Mouse (Mus musculus) spleen, adult 2 months (tissue): ENCODE results near the gene Gm4969. TPM values are rescaled to one million over a fixed set of nuclear protein-coding genes. Genes with fewer than 3 reads are reported as not detected.

Source experiments
- DNase-seq, 2 experiments: peaks; one replicate each; pipeline versions ENCODE4 v3.0.0 to v3.0.0-alpha.2; 2012 to 2021; ENCODE audit warnings: low spot score in 2 of 2, low read depth in 1 of 2
- H3K27ac ChIP-seq: fragments of 200-500 bp; 2 replicates; pipeline ENCODE4 v1.5.1; 2012; ENCODE audit warnings: low read length, inconsistent platforms; ENCODE audit not compliant: insufficient read depth
- H3K27me3 ChIP-seq: fragments of 200-500 bp; 2 replicates; pipeline ENCODE4 v1.6.1; 2012; ENCODE audit warnings: mild to moderate bottlenecking, moderate library complexity, low read length, inconsistent platforms; ENCODE audit not compliant: control insufficient read depth, insufficient read depth
- H3K36me3 ChIP-seq: fragments of 200-500 bp; 2 replicates; pipeline ENCODE4 v1.6.1; 2012; ENCODE audit warnings: mild to moderate bottlenecking, low read length, inconsistent platforms; ENCODE audit not compliant: control insufficient read depth, insufficient read depth
- H3K4me1 ChIP-seq: fragments of 200-500 bp; 2 replicates; pipeline ENCODE4 v1.6.1; 2011; ENCODE audit warnings: inconsistent platforms; ENCODE audit not compliant: control insufficient read depth, insufficient read depth, insufficient read length
- H3K4me3 ChIP-seq: fragments of 200-500 bp; 2 replicates; pipeline ENCODE4 v1.5.1; 2011; ENCODE audit warnings: mild to moderate bottlenecking, inconsistent platforms; ENCODE audit not compliant: insufficient read depth, insufficient read length; ENCODE audit errors: extremely low read depth
- CTCF ChIP-seq: fragments of 200-500 bp; IDR thresholded peaks from 2 replicates; pipeline ENCODE4 v1.5.1; 2011; ENCODE audit warnings: mild to moderate bottlenecking, inconsistent platforms; ENCODE audit not compliant: insufficient read depth, insufficient read length, insufficient replicate concordance; ENCODE audit errors: extremely low read depth
- POLR2A ChIP-seq: fragments of 200-500 bp; IDR thresholded peaks from 2 replicates; pipeline ENCODE4 v1.6.1; 2011; ENCODE audit warnings: low read depth, low read length, inconsistent platforms
- WGBS: fragments of 180-500 bp; shearing (Covaris S2); methylation state at CpG from one replicate; pipeline ENCODE4 v1.1.7; 2018; 5-methylcytosine and 5-hydroxymethylcytosine counted together
- polyA plus RNA-seq: library from polyadenylated mRNA; depleted of rRNA; stranded (reverse); fragments of >200 nt; gene quantifications from 2 replicates; pipeline ENCODE4 v1.2.3, GENCODE M21; 2012; rRNA removed

Gm4969 gene
- polyA plus RNA-seq, 1 experiment: not detected

DNA sequence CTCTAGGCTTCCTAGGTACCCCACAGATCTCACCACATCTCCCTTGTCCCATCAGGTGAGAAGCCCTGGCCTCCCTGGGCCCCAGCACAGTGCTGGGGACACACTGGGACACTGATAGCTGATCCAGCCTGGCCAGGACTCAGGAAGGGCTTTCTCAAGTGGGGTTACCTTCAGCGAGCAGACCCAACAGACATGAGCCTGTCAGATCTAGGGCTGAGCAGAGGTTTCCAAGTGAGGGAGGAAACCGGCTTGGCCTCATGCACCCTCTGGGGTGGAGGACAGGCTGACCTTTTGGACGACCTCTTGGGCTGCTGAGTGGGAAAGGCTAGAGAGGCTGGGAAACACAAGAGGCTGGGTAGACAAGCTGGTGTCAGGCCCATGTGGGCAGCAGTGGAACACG is 67.0 kb downstream of the Gm4969 start:
- WGBS: 88% methylated on average over 4 of the region's 4 CpGs
- no peak overlapping the region for H3K4me3 ChIP-seq
- peaks cover 43% of the 10 kb centered on the region for H3K36me3 ChIP-seq

DNA sequence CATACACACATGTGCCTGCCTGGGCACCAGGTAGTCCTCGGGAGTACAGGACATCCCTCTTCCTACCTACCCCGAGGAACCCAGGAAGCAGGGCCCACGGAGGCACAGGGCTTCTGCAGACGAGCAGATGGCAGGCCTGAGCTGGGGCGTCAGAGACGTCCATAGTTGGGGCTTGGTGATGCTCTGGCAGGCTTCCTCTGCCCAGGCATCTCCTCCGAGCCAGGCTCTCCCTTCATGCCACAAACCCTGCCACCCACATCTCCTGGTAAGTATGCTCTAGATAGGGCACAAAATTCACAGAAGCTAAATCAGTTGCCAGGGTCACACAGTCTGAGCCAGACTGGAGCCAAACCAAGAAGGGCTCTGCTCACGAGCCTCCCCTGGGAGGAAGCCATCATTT is 68.0 kb downstream of the Gm4969 start:
- no peaks in the 10 kb centered on the region for H3K4me1 ChIP-seq
- no peak overlapping the region for H3K4me3 ChIP-seq
- no peak for DNase-seq
- H3K36me3 ChIP-seq: peaks cover 48% of the 10 kb centered on the region
- no peak overlapping the region for H3K27ac ChIP-seq
- 58% methylated on average over 8 of the region's 8 CpGs for WGBS
- no peaks in the 10 kb centered on the region for H3K27me3 ChIP-seq
- no peak for TF ChIP-seq POLR2A

More for the DNA sequence above, 67.0 kb downstream of the Gm4969 start:
- no peak overlapping the region for H3K27ac ChIP-seq
- DNase-seq: no peak
- H3K27me3 ChIP-seq: no peaks in the 10 kb centered on the region
- TF ChIP-seq CTCF: no peak
- no peak for TF ChIP-seq POLR2A
- H3K4me1 ChIP-seq: no peaks in the 10 kb centered on the region

DNA sequence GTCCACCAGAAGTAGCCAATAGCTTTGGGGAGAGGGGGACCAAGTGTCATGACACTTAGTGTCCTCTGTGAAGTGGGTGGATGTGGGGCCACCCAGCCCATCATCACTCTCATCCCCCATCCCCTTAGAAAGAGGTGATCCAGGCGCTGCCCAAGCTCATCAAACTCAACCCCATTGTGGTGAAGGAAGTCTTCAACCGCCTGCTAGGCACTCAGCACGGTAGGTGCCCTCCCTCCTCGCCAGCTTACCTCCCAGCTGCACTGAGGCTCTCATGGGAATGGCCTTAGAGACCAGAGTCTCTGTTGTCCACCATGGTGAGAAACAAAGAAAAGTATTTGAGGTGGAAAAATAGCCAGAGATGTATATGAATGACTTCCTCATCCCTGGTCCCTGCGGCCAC is 68.9 kb downstream of the Gm4969 start:
- H3K4me3 ChIP-seq: no peak overlapping the region
- H3K36me3 ChIP-seq: peaks cover 48% of the 10 kb centered on the region
- no peak for DNase-seq
- H3K27ac ChIP-seq: no peak overlapping the region
- H3K27me3 ChIP-seq: no peaks in the 10 kb centered on the region
- no peaks in the 10 kb centered on the region for H3K4me1 ChIP-seq
- WGBS: 74% methylated on average over 5 of the region's 5 CpGs
- TF ChIP-seq CTCF: no peak
- TF ChIP-seq POLR2A: no peak

Other genes with a start within 250 kb of the Gm4969 start
- gene Pglyrp1, start 247.0 kb downstream of the Gm4969 start, polyA plus RNA-seq: 93.4 and 164 TPM in 2 replicates
- gene Ccdc61, start 208.0 kb downstream of the Gm4969 start, polyA plus RNA-seq: 13.0 and 25.5 TPM in 2 replicates
- gene Nova2, start 192.5 kb downstream of the Gm4969 start, polyA plus RNA-seq: 0.68 and 0.90 TPM in 2 replicates
- gene Nanos2, start 131.0 kb downstream of the Gm4969 start, polyA plus RNA-seq: not detected in 2 replicates
- gene Mypop, start 127.1 kb downstream of the Gm4969 start, polyA plus RNA-seq: 2.5 and 4.0 TPM in 2 replicates
- 23.8 and 32.9 TPM in 2 replicates for gene Irf2bp1, start 114.3 kb downstream of the Gm4969 start, polyA plus RNA-seq
- gene Foxa3, start 94.8 kb downstream of the Gm4969 start, polyA plus RNA-seq: 0.38 and 0.49 TPM in 2 replicates
- gene Sympk, start 94.0 kb downstream of the Gm4969 start, polyA plus RNA-seq: 67.2 and 88.3 TPM in 2 replicates
- gene Rsph6a, start 63.7 kb downstream of the Gm4969 start, polyA plus RNA-seq: 0.06 TPM in 1 of 2 replicates, not detected in the other
- 26.6 and 31.9 TPM in 2 replicates for gene Dmwd, start 42.1 kb downstream of the Gm4969 start, polyA plus RNA-seq
- 175 and 182 TPM in 2 replicates for gene Dmpk, start 34.5 kb downstream of the Gm4969 start, polyA plus RNA-seq
- gene Six5, start 23.8 kb downstream of the Gm4969 start, polyA plus RNA-seq: 9.1 and 9.8 TPM in 2 replicates
- 15.4 and 16.5 TPM in 2 replicates for gene Fbxo46, start 1.5 kb upstream of the Gm4969 start, polyA plus RNA-seq
- gene Qpctl, start 30.9 kb upstream of the Gm4969 start, polyA plus RNA-seq: 7.7 and 12.3 TPM in 2 replicates
- 17.0 and 19.0 TPM in 2 replicates for gene Snrpd2, start 31.4 kb upstream of the Gm4969 start, polyA plus RNA-seq
- 0.07 and 0.08 TPM in 2 replicates for gene Gipr, start 47.8 kb upstream of the Gm4969 start, polyA plus RNA-seq
- gene Eml2, start 58.1 kb upstream of the Gm4969 start, polyA plus RNA-seq: 27.4 and 27.9 TPM in 2 replicates
- gene Gpr4, start 94.2 kb upstream of the Gm4969 start, polyA plus RNA-seq: 6.5 and 9.3 TPM in 2 replicates
- gene Opa3, start 110.0 kb upstream of the Gm4969 start, polyA plus RNA-seq: 14.7 and 17.7 TPM in 2 replicates
- gene Vasp, start 153.4 kb upstream of the Gm4969 start, polyA plus RNA-seq: 335 and 437 TPM in 2 replicates
- 2.1 and 3.3 TPM in 2 replicates for gene Ppm1n, start 161.7 kb upstream of the Gm4969 start, polyA plus RNA-seq
- gene Rtn2, start 164.3 kb upstream of the Gm4969 start, polyA plus RNA-seq: 7.7 and 9.1 TPM in 2 replicates
- 1.6 and 1.9 TPM in 2 replicates for gene Fosb, start 191.7 kb upstream of the Gm4969 start, polyA plus RNA-seq
- gene Ercc1, start 226.4 kb upstream of the Gm4969 start, polyA plus RNA-seq: 28.2 and 29.9 TPM in 2 replicates
- 5.8 and 5.9 TPM in 2 replicates for gene Cd3eap, start 241.1 kb upstream of the Gm4969 start, polyA plus RNA-seq
- gene Ppp1r13l, start 241.4 kb upstream of the Gm4969 start, polyA plus RNA-seq: 2.2 and 2.5 TPM in 2 replicates